Mouse (Mus musculus): ENCODE data around the gene Ppib. TPM values are rescaled to one million over a fixed set of nuclear protein-coding genes. Genes with fewer than 3 reads are reported as not detected.
A peak's percentile ranks its signal among the peaks of the same experiment; 100 is the strongest.

The Ppib gene
- polyA plus RNA-seq, 1 experiment = 144 TPM

GRCm38 (mm10) chr9:66084171-66084570 is 24.1 kb downstream of the Ppib start:
- no peak overlapping the region for H3K4me3 ChIP-seq (ENCODE audit: low read depth, low read length)
- H3K27ac ChIP-seq (ENCODE audit: insufficient read depth, low read depth, low read length) = no peak overlapping the region
- peaks cover 25% of the 10 kb centered on the region for H3K36me3 ChIP-seq (ENCODE audit: control insufficient read depth, insufficient read depth, low read length)
- H3K27me3 ChIP-seq (ENCODE audit: control insufficient read depth, insufficient read depth, low read length) = no peaks in the 10 kb centered on the region
- H3K4me1 ChIP-seq (ENCODE audit: control insufficient read depth, insufficient read depth, insufficient read length, low read length) = peaks cover 2% of the 10 kb centered on the region; the same call in 1 of the 2 replicates
- TF ChIP-seq POLR2A (IDR thresholded peaks at IDR 0.05; ENCODE audit: low read depth, low read length) = no peak
- TF ChIP-seq CTCF (IDR thresholded peaks at IDR 0.05; ENCODE audit: extremely low read depth, insufficient read length, insufficient replicate concordance, low read depth, low read length) = no peak
- WGBS = 30% methylated on average over 3 of the region's 3 CpGs

GRCm38 (mm10) chr9:66087062-66087461 is 27.0 kb downstream of the Ppib start:
- 96% methylated on average over 7 of the region's 7 CpGs for WGBS
- Histone ChIP-seq H3K36me3 (ENCODE audit: control insufficient read depth, insufficient read depth, low read length) (peaks cover 37% of the 10 kb centered on the region), H3K27ac (ENCODE audit: insufficient read depth, low read depth, low read length) (no peak overlapping the region), H3K27me3 (ENCODE audit: control insufficient read depth, insufficient read depth, low read length) (no peaks in the 10 kb centered on the region), H3K4me3 (ENCODE audit: low read depth, low read length) (no peak overlapping the region), H3K4me1 (ENCODE audit: control insufficient read depth, insufficient read depth, insufficient read length, low read length) (peaks cover 19% of the 10 kb centered on the region)
- TF ChIP-seq CTCF (IDR thresholded peaks at IDR 0.05; ENCODE audit: extremely low read depth, insufficient read length, insufficient replicate concordance, low read depth, low read length) = no peak
- no peak for TF ChIP-seq POLR2A (IDR thresholded peaks at IDR 0.05; ENCODE audit: low read depth, low read length)

GRCm38 (mm10) chr9:66088411-66088810 is 28.4 kb downstream of the Ppib start:
- WGBS = 26% methylated on average over 4 of the region's 4 CpGs
- H3K27me3 ChIP-seq (ENCODE audit: control insufficient read depth, insufficient read depth, low read length) = no peaks in the 10 kb centered on the region
- H3K36me3 ChIP-seq (ENCODE audit: control insufficient read depth, insufficient read depth, low read length) = peaks cover 44% of the 10 kb centered on the region
- H3K4me1 ChIP-seq (ENCODE audit: control insufficient read depth, insufficient read depth, insufficient read length, low read length) = peaks cover 30% of the 10 kb centered on the region
- no peak overlapping the region for H3K27ac ChIP-seq (ENCODE audit: insufficient read depth, low read depth, low read length)
- H3K4me3 ChIP-seq (ENCODE audit: low read depth, low read length) = no peak overlapping the region
- peak; percentile 74; the same call in 1 of the 2 replicates for TF ChIP-seq CTCF (IDR thresholded peaks at IDR 0.05; ENCODE audit: extremely low read depth, insufficient read length, insufficient replicate concordance, low read depth, low read length)
- no peak for TF ChIP-seq POLR2A (IDR thresholded peaks at IDR 0.05; ENCODE audit: low read depth, low read length)

GRCm38 (mm10) chr9:66090593-66091244 is 30.7 kb downstream of the Ppib start:
- Histone ChIP-seq H3K36me3 (ENCODE audit: control insufficient read depth, insufficient read depth, low read length) (peaks cover 62% of the 10 kb centered on the region), H3K27me3 (ENCODE audit: control insufficient read depth, insufficient read depth, low read length) (no peaks in the 10 kb centered on the region), H3K27ac (ENCODE audit: insufficient read depth, low read depth, low read length) (peak overlapping the region; percentile 68), H3K4me3 (ENCODE audit: low read depth, low read length) (no peak overlapping the region), H3K4me1 (ENCODE audit: control insufficient read depth, insufficient read depth, insufficient read length, low read length) (peaks cover 33% of the 10 kb centered on the region)
- TF ChIP-seq CTCF (IDR thresholded peaks at IDR 0.05; ENCODE audit: extremely low read depth, insufficient read length, insufficient replicate concordance, low read depth, low read length) (no peak), POLR2A (IDR thresholded peaks at IDR 0.05; ENCODE audit: low read depth, low read length) (no peak)
- 53% methylated on average over 13 of the region's 13 CpGs for WGBS

DNA sequence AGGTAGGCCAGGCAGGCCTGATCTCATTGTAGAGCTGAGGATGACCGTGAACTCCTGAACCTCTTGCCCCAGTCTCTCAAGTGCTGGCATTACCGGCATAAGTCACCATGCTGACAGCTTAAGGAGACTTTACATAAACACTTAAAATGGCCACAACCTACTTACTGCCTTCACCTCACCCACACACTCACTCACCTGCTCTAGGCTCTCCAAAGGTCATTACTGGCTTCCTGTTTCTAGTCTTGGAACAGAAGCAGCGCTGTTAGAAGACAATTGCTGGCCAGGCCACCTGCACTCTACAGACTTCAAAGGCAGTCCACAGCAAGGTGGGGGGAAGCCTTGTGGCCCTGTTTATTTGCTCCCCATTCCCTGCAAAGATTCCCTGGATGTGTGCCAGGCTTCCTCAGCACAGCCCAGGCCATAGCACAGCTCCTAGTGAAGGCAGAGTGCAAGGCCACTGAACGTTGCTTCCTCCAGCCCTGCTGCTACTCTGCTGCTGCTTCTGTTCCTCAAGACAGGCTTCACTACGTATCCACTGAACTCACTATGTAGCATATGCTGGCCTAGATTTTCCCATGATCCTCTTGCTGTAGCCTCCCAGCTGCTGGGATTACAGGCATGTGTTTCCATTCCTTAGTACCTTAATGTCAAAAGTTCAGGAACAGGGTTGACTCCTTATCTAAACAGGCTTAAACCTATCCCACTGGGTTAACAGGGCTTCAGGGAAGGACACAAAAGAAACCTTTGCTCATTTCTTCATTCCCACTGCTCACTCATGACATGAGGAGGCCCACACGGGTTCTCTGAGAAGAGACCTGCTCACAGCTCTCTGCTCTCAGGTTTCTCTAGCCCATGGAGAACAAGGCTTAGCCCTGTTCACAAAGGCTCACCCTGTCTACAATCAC is 31.6 kb downstream of the Ppib start:
- 16% methylated on average over 6 of the region's 6 CpGs for WGBS
- H3K36me3 ChIP-seq (ENCODE audit: control insufficient read depth, insufficient read depth, low read length) = peaks cover 65% of the 10 kb centered on the region
- H3K27ac ChIP-seq (ENCODE audit: insufficient read depth, low read depth, low read length) = peak overlapping the region; percentile 68
- TF ChIP-seq CTCF (IDR thresholded peaks at IDR 0.05; ENCODE audit: extremely low read depth, insufficient read length, insufficient replicate concordance, low read depth, low read length) = no peak
- no peak for TF ChIP-seq POLR2A (IDR thresholded peaks at IDR 0.05; ENCODE audit: low read depth, low read length)
- peaks cover 33% of the 10 kb centered on the region for H3K4me1 ChIP-seq (ENCODE audit: control insufficient read depth, insufficient read depth, insufficient read length, low read length)
- no peak overlapping the region for H3K4me3 ChIP-seq (ENCODE audit: low read depth, low read length)
- H3K27me3 ChIP-seq (ENCODE audit: control insufficient read depth, insufficient read depth, low read length) = no peaks in the 10 kb centered on the region

GRCm38 (mm10) chr9:66092664-66093063 is 32.6 kb downstream of the Ppib start:
- Histone ChIP-seq H3K4me1 (ENCODE audit: control insufficient read depth, insufficient read depth, insufficient read length, low read length) (peaks cover 33% of the 10 kb centered on the region), H3K27me3 (ENCODE audit: control insufficient read depth, insufficient read depth, low read length) (no peaks in the 10 kb centered on the region), H3K4me3 (ENCODE audit: low read depth, low read length) (no peak overlapping the region), H3K27ac (ENCODE audit: insufficient read depth, low read depth, low read length) (peak overlapping the region; percentile 68), H3K36me3 (ENCODE audit: control insufficient read depth, insufficient read depth, low read length) (peaks cover 64% of the 10 kb centered on the region)
- 12% methylated on average over 2 of the region's 2 CpGs for WGBS
- TF ChIP-seq CTCF (IDR thresholded peaks at IDR 0.05; ENCODE audit: extremely low read depth, insufficient read length, insufficient replicate concordance, low read depth, low read length) (no peak), POLR2A (IDR thresholded peaks at IDR 0.05; ENCODE audit: low read depth, low read length) (no peak)

DNA sequence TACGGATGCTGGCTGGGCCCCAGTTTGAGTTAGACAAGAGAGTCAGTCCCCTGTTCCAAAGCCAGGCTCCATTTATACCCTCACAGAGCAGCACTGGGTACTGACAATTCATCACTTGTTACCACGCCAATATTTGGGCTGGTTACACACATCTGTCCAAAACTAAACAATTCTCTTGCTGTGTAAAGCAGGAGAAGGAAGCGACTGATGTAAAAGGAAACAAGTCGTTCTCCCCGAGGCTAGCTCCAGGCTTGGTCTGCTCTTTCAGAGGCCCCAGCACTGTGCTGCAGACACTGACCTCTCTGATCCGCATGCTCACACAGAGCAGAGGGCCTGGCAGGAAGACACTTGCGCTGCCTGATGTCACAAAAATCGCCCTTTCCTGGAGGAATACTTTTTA is 41.6 kb downstream of the Ppib start:
- Histone ChIP-seq H3K4me3 (ENCODE audit: low read depth, low read length) (no peak overlapping the region), H3K27me3 (ENCODE audit: control insufficient read depth, insufficient read depth, low read length) (no peaks in the 10 kb centered on the region), H3K4me1 (ENCODE audit: control insufficient read depth, insufficient read depth, insufficient read length, low read length) (no peaks in the 10 kb centered on the region), H3K27ac (ENCODE audit: insufficient read depth, low read depth, low read length) (no peak overlapping the region), H3K36me3 (ENCODE audit: control insufficient read depth, insufficient read depth, low read length) (peaks cover 75% of the 10 kb centered on the region)
- TF ChIP-seq POLR2A (IDR thresholded peaks at IDR 0.05; ENCODE audit: low read depth, low read length) (no peak), CTCF (IDR thresholded peaks at IDR 0.05; ENCODE audit: extremely low read depth, insufficient read length, insufficient replicate concordance, low read depth, low read length) (no peak)
- 79% methylated on average over 8 of the region's 8 CpGs for WGBS
